Mouse (Mus musculus) thymus, adult 2 months (tissue): Measurements from ENCODE around the gene Tma7.

Experiments used
- CTCF ChIP-seq: fragments of 200-500 bp; IDR thresholded peaks from 2 replicates; pipeline ENCODE4 v1.5.1; 2012; ENCODE audit warnings: mild to moderate bottlenecking, control low read depth, low read length, moderate library complexity, borderline replicate concordance; ENCODE audit not compliant: control insufficient read depth, poor library complexity, insufficient read depth; ENCODE audit errors: extremely low read depth
- POLR2A ChIP-seq: fragments of 200-500 bp; IDR thresholded peaks from 2 replicates; pipeline ENCODE4 v1.6.1; 2012; ENCODE audit warnings: mild to moderate bottlenecking, low read length, control low read depth, moderate library complexity; ENCODE audit not compliant: control insufficient read depth, poor library complexity, insufficient read depth; ENCODE audit errors: extremely low read depth

GRCm38 (mm10) chr9:109097291-109097690 lies 14.9 kb upstream of the Tma7 start:
- TF ChIP-seq POLR2A = no peak
- TF ChIP-seq CTCF = no peak
